Mouse (Mus musculus): Measurements from ENCODE around the gene Ifitm6.
"Not testable (repeated sequence)": the region's sequence is repeated elsewhere in the genome, so short reads cannot be mapped to it uniquely, and the experiment has no call there.

Ifitm6 gene

DNA sequence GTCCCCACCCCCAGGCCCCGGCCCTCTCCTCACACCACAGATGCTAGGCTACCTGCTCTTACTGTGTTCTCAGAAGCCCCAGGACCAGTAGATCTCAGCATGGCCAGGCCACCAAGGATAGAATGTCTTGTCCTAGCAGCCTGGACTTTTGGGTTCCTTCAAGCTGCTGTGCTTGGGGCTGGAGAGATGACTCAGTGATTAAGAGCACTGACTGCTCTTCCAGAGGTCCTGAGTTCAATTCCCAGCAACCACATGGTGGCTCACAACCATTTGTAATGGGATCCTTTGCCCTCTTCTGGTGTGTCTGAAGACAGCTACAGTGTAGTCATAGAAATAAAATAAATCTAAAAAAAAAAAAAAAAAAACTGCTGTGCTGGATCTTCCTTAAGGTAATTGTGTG is at the start of gene Ifitm6:
Gene Ifitm6, minus strand, starts transcription at position 101 of the 400 bp plus-strand sequence.
- not testable (repeated sequence) for DNase-seq

GRCm38 (mm10) chr7:141064576-141064975 is 46.9 kb upstream of the Ifitm6 start:
- no peak for DNase-seq

GRCm38 (mm10) chr7:141064175-141064574 is 46.5 kb upstream of the Ifitm6 start:
- DNase-seq: no peak

GRCm38 (mm10) chr7:141063353-141063752 is 45.6 kb upstream of the Ifitm6 start:
- DNase-seq: no peak

- no peak for DNase-seq
Measured at GRCm38 (mm10) chr7:141062525-141062924, 44.8 kb upstream of the Ifitm6 start.

DNA sequence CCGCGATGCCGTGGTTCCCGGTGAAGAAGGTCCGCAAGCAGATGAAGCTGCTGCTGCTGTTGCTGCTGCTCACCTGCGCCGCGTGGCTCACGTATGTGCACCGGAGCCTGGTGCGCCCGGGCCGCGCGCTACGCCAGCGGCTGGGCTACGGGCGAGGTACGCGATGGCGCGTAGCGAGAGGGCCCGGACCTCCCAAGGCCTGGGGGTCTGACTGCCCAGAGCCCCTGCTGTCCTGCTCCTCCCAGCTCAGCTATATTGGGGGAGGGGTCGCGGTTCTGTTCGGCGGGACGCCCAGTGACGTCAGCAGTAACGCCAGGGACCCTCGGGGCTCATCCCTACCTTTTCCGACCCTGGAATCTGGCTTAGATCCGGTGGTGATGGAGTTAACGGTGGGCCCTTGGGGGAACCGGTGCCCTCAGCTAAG is 43.6 kb upstream of the Ifitm6 start:
- no peak for DNase-seq

DNA sequence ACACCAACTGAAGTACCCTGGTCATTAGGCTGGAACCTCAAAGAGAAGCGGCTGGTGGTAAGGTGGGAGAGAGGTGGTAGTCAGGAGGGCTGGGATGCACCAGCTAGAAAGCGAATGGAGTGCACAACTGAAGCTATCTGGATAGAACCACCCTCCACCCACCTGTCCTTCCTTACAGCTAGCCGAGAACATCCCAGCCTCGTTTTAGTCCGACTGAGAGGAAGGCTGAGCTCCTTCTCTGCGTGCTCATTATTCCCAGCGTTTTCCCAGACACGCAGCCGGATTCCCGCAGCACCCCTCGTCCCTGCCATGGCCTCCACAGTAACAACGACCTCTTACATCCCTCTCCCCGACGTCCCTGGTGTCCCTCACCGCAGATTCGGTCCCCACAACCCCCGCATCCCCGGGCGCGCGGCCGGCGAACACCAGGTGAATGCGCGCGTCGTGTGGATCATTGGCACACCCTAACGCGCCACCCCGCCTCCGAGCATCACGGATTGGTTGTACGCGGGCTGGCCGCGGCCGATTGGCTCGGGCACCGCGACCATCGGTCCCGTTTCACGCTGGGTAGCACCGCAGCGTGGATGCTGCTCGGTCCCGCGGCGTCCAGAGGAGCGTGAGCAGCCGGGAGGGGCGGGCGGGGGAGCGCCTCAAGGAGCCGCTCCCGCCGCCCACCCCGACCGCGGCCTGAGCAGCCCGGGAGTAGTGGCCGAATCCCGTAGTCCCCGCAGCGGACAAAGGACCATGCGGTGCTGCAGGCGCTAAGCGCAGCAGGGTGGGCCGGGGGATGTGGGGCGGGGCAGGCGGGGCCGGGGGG is 42.9 kb upstream of the Ifitm6 start, which contains the start of gene B4galnt4:
Gene B4galnt4, plus strand, starts transcription at position 679 of the 817 bp plus-strand sequence.
- peak; percentile 43 for DNase-seq

GRCm38 (mm10) chr7:141059929-141060328 is 42.2 kb upstream of the Ifitm6 start:
- DNase-seq: no peak

- DNase-seq: no peak
Measured at GRCm38 (mm10) chr7:141058601-141059341, 41.0 kb upstream of the Ifitm6 start.

- DNase-seq: no peak
Measured at GRCm38 (mm10) chr7:141057541-141057940, 39.8 kb upstream of the Ifitm6 start.

DNA sequence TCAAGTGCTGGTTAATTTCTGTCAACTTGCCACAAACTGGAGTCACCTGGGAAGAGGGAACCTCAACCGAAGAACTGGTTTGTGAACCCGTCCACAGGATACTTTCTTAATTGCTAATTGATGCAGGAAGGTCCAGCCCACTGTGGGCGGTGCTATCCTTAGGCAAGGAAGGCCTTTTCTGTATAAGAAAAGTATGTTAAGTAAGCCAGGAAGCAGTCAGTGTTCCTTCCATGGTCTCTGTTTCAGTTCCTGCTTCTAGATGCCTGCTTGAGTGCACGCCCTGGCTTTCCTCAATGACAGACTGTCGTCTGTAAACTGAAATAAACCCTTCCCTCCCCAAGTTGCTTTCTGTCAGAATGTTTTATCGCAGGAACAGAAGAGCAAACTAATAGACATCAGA is 39.3 kb upstream of the Ifitm6 start:
- no peak for DNase-seq

GRCm38 (mm10) chr7:141055785-141056184 is 38.1 kb upstream of the Ifitm6 start:
- no peak for DNase-seq

- no peak for DNase-seq
Measured at GRCm38 (mm10) chr7:141052421-141052820, 34.7 kb upstream of the Ifitm6 start.

DNA sequence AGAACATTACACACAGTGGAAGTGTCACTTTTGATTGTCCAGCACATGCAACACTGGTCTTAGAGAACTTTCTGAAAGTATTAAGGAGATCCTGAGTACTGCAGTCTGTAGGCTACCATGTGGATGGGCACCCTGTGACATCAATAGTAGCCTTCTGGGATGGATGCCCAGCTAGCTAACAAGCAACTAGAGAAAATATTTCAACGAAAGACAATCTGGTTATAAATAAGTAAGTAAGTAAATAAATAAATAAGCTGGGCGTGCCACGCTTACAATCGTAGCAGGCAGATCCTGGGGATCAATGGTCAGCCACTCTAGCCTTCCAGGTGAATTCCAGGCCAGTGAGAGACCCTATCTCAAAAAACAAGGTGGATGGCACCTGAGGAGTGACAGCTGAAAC is 34.3 kb upstream of the Ifitm6 start:
- DNase-seq: no peak

- DNase-seq: no peak
Measured at GRCm38 (mm10) chr7:141051060-141051685, 33.4 kb upstream of the Ifitm6 start.

GRCm38 (mm10) chr7:141049326-141049725 is 31.6 kb upstream of the Ifitm6 start:
- DNase-seq: no peak

- DNase-seq: peak; percentile 89
Measured at GRCm38 (mm10) chr7:141048226-141049218, 30.8 kb upstream of the Ifitm6 start.

GRCm38 (mm10) chr7:141047581-141048225 is 30.0 kb upstream of the Ifitm6 start:
- no peak for DNase-seq

- DNase-seq: no peak
Measured at GRCm38 (mm10) chr7:141046931-141047580, 29.3 kb upstream of the Ifitm6 start.

DNA sequence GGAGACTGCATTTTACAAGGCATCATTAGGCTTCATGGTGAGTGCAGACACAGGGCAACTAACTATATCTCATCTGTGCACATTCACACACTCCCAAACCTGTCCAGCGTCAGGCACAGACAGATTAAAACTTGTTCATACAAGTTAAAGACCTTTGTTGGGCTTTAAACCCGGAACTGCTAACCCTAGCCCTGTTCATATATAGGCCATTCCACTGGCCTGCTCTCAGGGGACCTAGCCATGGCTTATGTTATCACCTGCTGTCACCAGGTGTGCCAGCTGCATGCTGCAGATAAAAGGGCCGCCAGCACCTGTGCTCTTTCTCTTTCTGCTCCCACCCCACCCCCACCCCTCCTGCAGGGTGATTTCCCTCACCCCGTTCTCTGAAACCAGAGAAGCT is 24.8 kb upstream of the Ifitm6 start:
- no peak for DNase-seq

DNA sequence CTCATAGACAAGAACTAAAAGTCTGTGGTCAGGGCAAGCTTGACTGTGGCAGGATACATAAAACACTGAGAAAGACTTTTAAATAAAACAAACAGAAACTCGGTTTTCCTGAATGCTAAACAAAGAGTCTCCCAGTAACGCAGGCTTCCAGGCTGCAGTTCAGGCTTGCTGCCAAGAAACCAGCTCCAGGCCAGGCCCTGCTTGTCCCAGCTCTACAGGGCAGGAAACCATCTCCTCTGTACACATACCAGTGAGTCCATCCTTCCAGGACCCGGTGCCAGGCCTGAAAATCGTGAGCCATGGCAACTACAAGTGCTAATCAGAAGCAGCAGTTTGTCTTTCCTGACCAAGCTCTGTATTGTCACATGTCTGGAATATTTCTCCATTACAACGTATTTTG is 23.9 kb upstream of the Ifitm6 start:
- no peak for DNase-seq
